Comparison of ENCODE assay signal across 12 mouse cellular contexts in genomic region chr4:106970786-106971185, GRCm38 (mm10).
A peak's percentile ranks its signal among the peaks of the same experiment; 100 is the strongest.
DNase-seq lines count a peak whose midpoint lies in the region; ATAC-seq and TF ChIP-seq lines count a peak whose summit lies in the region.
"Had no signal": no experiment of that assay in that cellular context is flagged by ENCODE, and none has a peak within 500 bp of the region (broad histone marks: within the 10 kb centered on the region; RNA-seq: fewer than 3 reads in every experiment).

No protein-coding gene starts in this region.

- no peaks in the 10 kb centered on the region for H3K4me1 ChIP-seq in lung, postnatal 0 days (ENCODE audit: insufficient read depth, low read depth, low read length)
- peaks cover 3% of the 10 kb centered on the region; the same call in 1 of the 2 replicates for H3K4me1 ChIP-seq in intestine, postnatal 0 days (replicated peaks; ENCODE audit: control insufficient read depth, insufficient read depth, low read length)
- peaks cover 46% of the 10 kb centered on the region for H3K4me1 ChIP-seq in thymus, adult 2 months (replicated peaks; ENCODE audit: control insufficient read depth, insufficient read depth, low read length)
- peaks cover 42% of the 10 kb centered on the region for H3K4me1 ChIP-seq in midbrain, embryonic 14.5 days (ENCODE audit: control insufficient read depth, insufficient read depth, low read length)
- peaks cover 5% of the 10 kb centered on the region; the same call in 1 of the 2 replicates for H3K4me1 ChIP-seq in midbrain, postnatal 0 days (ENCODE audit: insufficient read depth, low read length)

- no peak for TF ChIP-seq POLR2A in thymus, adult 2 months (IDR thresholded peaks at IDR 0.05; ENCODE audit: control insufficient read depth, extremely low read depth, insufficient read depth, low read length, poor library complexity)

- ATAC-seq in lung, postnatal 0 days = peak; percentile 16; the same call in 1 of the 2 replicates
- peak; percentile 97 for ATAC-seq in activated CD4-positive, CD25-positive, alpha-beta regulatory T cell, adult 4 months
- ATAC-seq in intestine, postnatal 0 days = no peak
- ATAC-seq in midbrain, embryonic 14.5 days (ENCODE audit: low FRiP score, low TSS enrichment) = no peak
- no peak for ATAC-seq in midbrain, postnatal 0 days (ENCODE audit: low FRiP score)

- no peaks in the 10 kb centered on the region for H3K36me3 ChIP-seq in lung, postnatal 0 days (ENCODE audit: insufficient read depth, low read length)
- H3K36me3 ChIP-seq in intestine, postnatal 0 days (ENCODE audit: control insufficient read depth, insufficient read depth) = peaks cover 5% of the 10 kb centered on the region
- H3K36me3 ChIP-seq in thymus, adult 2 months (ENCODE audit: control insufficient read depth, insufficient read depth, low read length) = no peaks in the 10 kb centered on the region
- H3K36me3 ChIP-seq in midbrain, embryonic 14.5 days (ENCODE audit: control insufficient read depth, insufficient read depth, low read length) = no peaks in the 10 kb centered on the region
- H3K36me3 ChIP-seq in midbrain, postnatal 0 days (ENCODE audit: insufficient read depth, low read length) = no peaks in the 10 kb centered on the region
- H3K36me3 ChIP-seq: hindbrain, embryonic 15.5 days had no signal

- no peak overlapping the region for H3K27ac ChIP-seq in lung, postnatal 0 days (ENCODE audit: low read length)
- peak overlapping the region; percentile 46; the same call in 1 of the 2 replicates for H3K27ac ChIP-seq in intestine, postnatal 0 days (ENCODE audit: low read depth, low read length)
- peak overlapping the region; percentile 51 for H3K27ac ChIP-seq in thymus, adult 2 months (ENCODE audit: control insufficient read depth, insufficient read depth, low read length)
- H3K27ac ChIP-seq in midbrain, embryonic 14.5 days (replicated peaks; ENCODE audit: low read depth, low read length) = no peak overlapping the region
- no peak overlapping the region for H3K27ac ChIP-seq in midbrain, postnatal 0 days (ENCODE audit: low read depth, low read length)
- H3K27ac ChIP-seq: hindbrain, embryonic 15.5 days; liver, embryonic 14.5 days had no signal

- DNase-seq in lung, postnatal 0 days (ENCODE audit: low spot score) = no peak
- no peak for DNase-seq in lung, postnatal 10 days
- DNase-seq in thymus, adult 2 months = peak; percentile 57
- no peak for DNase-seq in left cerebral cortex, adult 9 months (ENCODE audit: low spot score in 2 of 2)
- DNase-seq in midbrain, embryonic 14.5 days = no peak
- DNase-seq in midbrain, postnatal 0 days (ENCODE audit: low spot score) = no peak
- DNase-seq: layer of hippocampus, adult 9-11 months; right cerebral cortex, postnatal 14 days had no signal

- TF ChIP-seq CTCF in lung, postnatal 0 days (IDR thresholded peaks at IDR 0.05) = no peak
- no peak for TF ChIP-seq CTCF in intestine, postnatal 0 days (IDR thresholded peaks at IDR 0.05; ENCODE audit: low read depth)
- TF ChIP-seq CTCF in thymus, adult 2 months (IDR thresholded peaks at IDR 0.05; ENCODE audit: borderline replicate concordance, control insufficient read depth, extremely low read depth, insufficient read depth, low read length, poor library complexity) = no peak
- TF ChIP-seq CTCF in midbrain, postnatal 0 days (IDR thresholded peaks at IDR 0.05) = no peak

- H3K4me2 ChIP-seq in lung, postnatal 0 days (replicated peaks; ENCODE audit: low read depth, low read length) = no peak overlapping the region
- H3K4me2 ChIP-seq in intestine, postnatal 0 days (replicated peaks; ENCODE audit: low read depth) = no peak overlapping the region
- H3K4me2 ChIP-seq in midbrain, embryonic 14.5 days (ENCODE audit: low read length) = no peak overlapping the region
- H3K4me2 ChIP-seq in midbrain, postnatal 0 days (ENCODE audit: low read depth, low read length, poor library complexity, severe bottlenecking) = no peak overlapping the region
- H3K4me2 ChIP-seq: hindbrain, embryonic 15.5 days had no signal

- WGBS in lung, postnatal 0 days = 47% methylated on average over 7 of the region's 7 CpGs
- 68% methylated on average over 7 of the region's 7 CpGs for WGBS in intestine, postnatal 0 days
- 14% methylated on average over 7 of the region's 7 CpGs for WGBS in thymus, adult 2 months
- 91% methylated on average over 7 of the region's 7 CpGs for WGBS in midbrain, embryonic 14.5 days
- WGBS in midbrain, postnatal 0 days = 92% methylated on average over 7 of the region's 7 CpGs

- no peaks in the 10 kb centered on the region for H3K27me3 ChIP-seq in lung, postnatal 0 days (replicated peaks; ENCODE audit: insufficient read depth, low read length)
- H3K27me3 ChIP-seq in intestine, postnatal 0 days (replicated peaks; ENCODE audit: control insufficient read depth, insufficient read depth, low read length) = no peaks in the 10 kb centered on the region
- no peaks in the 10 kb centered on the region for H3K27me3 ChIP-seq in thymus, adult 2 months (ENCODE audit: control insufficient read depth, insufficient read depth, low read length)
- H3K27me3 ChIP-seq in midbrain, embryonic 14.5 days (ENCODE audit: control insufficient read depth, insufficient read depth, low read length) = no peaks in the 10 kb centered on the region
- H3K27me3 ChIP-seq in midbrain, postnatal 0 days (ENCODE audit: insufficient read depth, low read length) = no peaks in the 10 kb centered on the region
- H3K27me3 ChIP-seq: hindbrain, embryonic 15.5 days had no signal

- no peaks in the 10 kb centered on the region for H3K9me3 ChIP-seq in lung, postnatal 0 days (ENCODE audit: low read length)
- H3K9me3 ChIP-seq in intestine, postnatal 0 days (ENCODE audit: control insufficient read depth) = no peaks in the 10 kb centered on the region
- no peaks in the 10 kb centered on the region for H3K9me3 ChIP-seq in midbrain, embryonic 14.5 days (ENCODE audit: control insufficient read depth, low read length)
- no peaks in the 10 kb centered on the region for H3K9me3 ChIP-seq in midbrain, postnatal 0 days (ENCODE audit: low read length)
- H3K9me3 ChIP-seq: hindbrain, embryonic 15.5 days had no signal

- no peak overlapping the region for H3K4me3 ChIP-seq in lung, postnatal 0 days (ENCODE audit: low read depth, low read length)
- H3K4me3 ChIP-seq in intestine, postnatal 0 days (ENCODE audit: low read depth, low read length) = no peak overlapping the region
- no peak overlapping the region for H3K4me3 ChIP-seq in thymus, adult 2 months (ENCODE audit: control insufficient read depth, insufficient read depth, low read length)
- no peak overlapping the region for H3K4me3 ChIP-seq in midbrain, embryonic 14.5 days (replicated peaks; ENCODE audit: low read depth, low read length)
- H3K4me3 ChIP-seq in midbrain, postnatal 0 days (ENCODE audit: low read depth, low read length) = no peak overlapping the region
- H3K4me3 ChIP-seq: hindbrain, embryonic 15.5 days had no signal

- TF ChIP-seq EP300 in lung, postnatal 0 days (IDR thresholded peaks at IDR 0.05) = no peak

- H3K9ac ChIP-seq in lung, postnatal 0 days (replicated peaks; ENCODE audit: low read depth) = no peak overlapping the region
- no peak overlapping the region for H3K9ac ChIP-seq in intestine, postnatal 0 days (ENCODE audit: low read depth, low read length)
- H3K9ac ChIP-seq in midbrain, embryonic 14.5 days (replicated peaks; ENCODE audit: low read length) = no peak overlapping the region
- H3K9ac ChIP-seq in midbrain, postnatal 0 days (replicated peaks; ENCODE audit: low read length, poor library complexity, severe bottlenecking) = no peak overlapping the region
- H3K9ac ChIP-seq: hindbrain, embryonic 15.5 days; liver, embryonic 14.5 days had no signal

Comparison
In these comparisons a context has a peak if more than half of its experiments do, and no peak if none do; other contexts are left out.
1. ATAC-seq: peak in lung, postnatal 0 days (single experiment) and activated CD4-positive, CD25-positive, alpha-beta regulatory T cell, adult 4 months (single experiment); none in intestine, postnatal 0 days (single experiment), midbrain, embryonic 14.5 days (single experiment) and midbrain, postnatal 0 days (single experiment).
2. H3K27ac ChIP-seq: peak in intestine, postnatal 0 days (single experiment) and thymus, adult 2 months (single experiment); none in lung, postnatal 0 days (single experiment), midbrain, embryonic 14.5 days (single experiment) and midbrain, postnatal 0 days (single experiment).